Mouse (Mus musculus): ENCODE data around the gene Arnt2.

Arnt2 gene

GRCm38 (mm10) chr7:84397320-84397719 lies 12.7 kb downstream of the Arnt2 start:
- no peak for DNase-seq (ENCODE audit: low read depth, low spot score)

- DNase-seq (ENCODE audit: low read depth, low spot score), result no peak
Measured at GRCm38 (mm10) chr7:84396581-84396980, 13.4 kb downstream of the Arnt2 start.

GRCm38 (mm10) chr7:84387826-84388225 lies 22.1 kb downstream of the Arnt2 start:
- DNase-seq (ENCODE audit: low read depth, low spot score), result no peak

GRCm38 (mm10) chr7:84386472-84386871 lies 23.5 kb downstream of the Arnt2 start:
- DNase-seq (ENCODE audit: low read depth, low spot score), result no peak

GRCm38 (mm10) chr7:84384778-84385177 lies 25.2 kb downstream of the Arnt2 start:
- DNase-seq (ENCODE audit: low read depth, low spot score), result no peak

- DNase-seq (ENCODE audit: low read depth, low spot score), result no peak
Measured at GRCm38 (mm10) chr7:84384086-84384485, 25.9 kb downstream of the Arnt2 start.

GRCm38 (mm10) chr7:84382346-84382745 lies 27.6 kb downstream of the Arnt2 start:
- no peak for DNase-seq (ENCODE audit: low read depth, low spot score)

- DNase-seq (ENCODE audit: low read depth, low spot score), result no peak
Measured at GRCm38 (mm10) chr7:84380810-84381209, 29.2 kb downstream of the Arnt2 start.

GRCm38 (mm10) chr7:84377330-84377729 lies 32.6 kb downstream of the Arnt2 start:
- no peak for DNase-seq (ENCODE audit: low read depth, low spot score)

GRCm38 (mm10) chr7:84373691-84374090 lies 36.3 kb downstream of the Arnt2 start:
- no peak for DNase-seq (ENCODE audit: low read depth, low spot score)

GRCm38 (mm10) chr7:84372871-84373270 lies 37.1 kb downstream of the Arnt2 start:
- no peak for DNase-seq (ENCODE audit: low read depth, low spot score)

GRCm38 (mm10) chr7:84372280-84372679 lies 37.7 kb downstream of the Arnt2 start:
- no peak for DNase-seq (ENCODE audit: low read depth, low spot score)

- no peak for DNase-seq (ENCODE audit: low read depth, low spot score)
Measured at GRCm38 (mm10) chr7:84370911-84371592, 38.9 kb downstream of the Arnt2 start.

- DNase-seq (ENCODE audit: low read depth, low spot score), result no peak
Measured at GRCm38 (mm10) chr7:84366251-84366650, 43.7 kb downstream of the Arnt2 start.

GRCm38 (mm10) chr7:84362711-84363110 lies 47.3 kb downstream of the Arnt2 start:
- no peak for DNase-seq (ENCODE audit: low read depth, low spot score)

- DNase-seq (ENCODE audit: low read depth, low spot score), result no peak
Measured at GRCm38 (mm10) chr7:84361086-84361684, 48.8 kb downstream of the Arnt2 start.

GRCm38 (mm10) chr7:84358426-84358825 lies 51.5 kb downstream of the Arnt2 start:
- DNase-seq (ENCODE audit: low read depth, low spot score), result no peak

- peak; percentile 46 for DNase-seq (ENCODE audit: low read depth, low spot score)
Measured at GRCm38 (mm10) chr7:84355619-84356570, 54.1 kb downstream of the Arnt2 start.

GRCm38 (mm10) chr7:84354890-84355289 lies 55.1 kb downstream of the Arnt2 start:
- DNase-seq (ENCODE audit: low read depth, low spot score), result no peak

GRCm38 (mm10) chr7:84350529-84350928 lies 59.4 kb downstream of the Arnt2 start:
- no peak for DNase-seq (ENCODE audit: low read depth, low spot score)

GRCm38 (mm10) chr7:84349976-84350375 lies 60.0 kb downstream of the Arnt2 start:
- no peak for DNase-seq (ENCODE audit: low read depth, low spot score)

Measured in forelimb bud, embryonic 11.5 days (tissue).